Mouse (Mus musculus) midbrain, embryonic 10.5 days (tissue): Measurements from ENCODE around the gene Ddx43. TPM values are rescaled to one million over a fixed set of nuclear protein-coding genes. Genes with fewer than 3 reads are reported as not detected.

ENCODE experiments used
- DNase-seq: peaks from one replicate; pipeline ENCODE4 v3.0.0-alpha.2; 2017; ENCODE audit warnings: low spot score
- H3K27ac ChIP-seq: fragments of 300-500 bp; sonication (generic); replicated peaks from 2 replicates; pipeline ENCODE4 v1.5.1; 2016; ENCODE audit warnings: mild to moderate bottlenecking
- H3K27me3 ChIP-seq: fragments of 300-500 bp; sonication (generic); 2 replicates; pipeline ENCODE4 v1.6.1; 2016; ENCODE audit warnings: low read depth, mild to moderate bottlenecking; ENCODE audit not compliant: poor library complexity, severe bottlenecking
- H3K36me3 ChIP-seq: fragments of 300-500 bp; sonication (generic); 2 replicates; pipeline ENCODE4 v1.6.1; 2016; ENCODE audit warnings: mild to moderate bottlenecking, moderate library complexity
- H3K4me1 ChIP-seq: fragments of 300-500 bp; sonication (generic); 2 replicates; pipeline ENCODE4 v1.6.1; 2016
- H3K4me3 ChIP-seq: fragments of 300-500 bp; sonication (generic); 2 replicates; pipeline ENCODE4 v1.5.1; 2016; ENCODE audit warnings: mild to moderate bottlenecking, moderate library complexity
- H3K9me3 ChIP-seq: fragments of 300-500 bp; sonication (generic); replicated peaks from 2 replicates; pipeline ENCODE4 v1.6.1; 2016; ENCODE audit warnings: mild to moderate bottlenecking
- WGBS: fragments of 180-500 bp; shearing (Covaris S2); methylation state at CpG from one replicate; pipeline ENCODE4 v1.1.7; 2016; 5-methylcytosine and 5-hydroxymethylcytosine counted together
- polyA plus RNA-seq: library from polyadenylated mRNA; unstranded; fragments of >200 nt; fragmentation: Nextera tagmentation; extraction: Ambion mirVana; gene quantifications from 2 replicates; pipeline ENCODE4 v1.2.1, GENCODE M21; 2016

The Ddx43 gene
- polyA plus RNA-seq, 1 experiment from 2014 or later: 0.09 TPM

GRCm38 (mm10) chr9:78429551-78429950 is 34.0 kb downstream of the Ddx43 start:
- WGBS: 62% methylated on average over 2 of the region's 2 CpGs
- Histone ChIP-seq H3K4me3 (no peak overlapping the region), H3K9me3 (no peaks in the 10 kb centered on the region), H3K4me1 (peaks cover 6% of the 10 kb centered on the region), H3K27me3 (peaks cover 18% of the 10 kb centered on the region), H3K27ac (no peak overlapping the region; the same call in 1 of the 2 replicates), H3K36me3 (no peaks in the 10 kb centered on the region)
- no peak for DNase-seq

- Histone ChIP-seq H3K36me3 (no peaks in the 10 kb centered on the region), H3K4me1 (peaks cover 6% of the 10 kb centered on the region), H3K9me3 (no peaks in the 10 kb centered on the region), H3K27ac (no peak overlapping the region), H3K27me3 (peaks cover 18% of the 10 kb centered on the region), H3K4me3 (no peak overlapping the region)
- WGBS: 87% methylated on average over 6 of the region's 6 CpGs
- DNase-seq: no peak
Measured at GRCm38 (mm10) chr9:78430486-78430885, 34.9 kb downstream of the Ddx43 start.

GRCm38 (mm10) chr9:78432471-78432870 is 36.9 kb downstream of the Ddx43 start:
- Histone ChIP-seq H3K9me3 (no peaks in the 10 kb centered on the region), H3K36me3 (no peaks in the 10 kb centered on the region), H3K27ac (no peak overlapping the region), H3K4me1 (peaks cover 4% of the 10 kb centered on the region), H3K27me3 (peaks cover 18% of the 10 kb centered on the region), H3K4me3 (no peak overlapping the region)
- DNase-seq: no peak
- 88% methylated on average over 5 of the region's 5 CpGs for WGBS

- WGBS: 68% methylated on average over 5 of the region's 5 CpGs
- Histone ChIP-seq H3K4me1 (peaks cover 11% of the 10 kb centered on the region), H3K27me3 (peaks cover 59% of the 10 kb centered on the region), H3K4me3 (no peak overlapping the region), H3K27ac (no peak overlapping the region), H3K9me3 (no peaks in the 10 kb centered on the region), H3K36me3 (no peaks in the 10 kb centered on the region)
- no peak for DNase-seq
Measured at GRCm38 (mm10) chr9:78439426-78439825, 43.8 kb downstream of the Ddx43 start.

GRCm38 (mm10) chr9:78442237-78442578 is 46.6 kb downstream of the Ddx43 start:
- no peaks in the 10 kb centered on the region for H3K9me3 ChIP-seq
- 3% methylated on average over 9 of the region's 9 CpGs for WGBS
- peaks cover 11% of the 10 kb centered on the region for H3K4me1 ChIP-seq
- no peaks in the 10 kb centered on the region for H3K36me3 ChIP-seq
- H3K27me3 ChIP-seq: peaks cover 87% of the 10 kb centered on the region
- no peak for DNase-seq
- peak overlapping the region; percentile 53 for H3K4me3 ChIP-seq
- H3K27ac ChIP-seq: no peak overlapping the region

GRCm38 (mm10) chr9:78442579-78443392 is 47.2 kb downstream of the Ddx43 start, which contains the start of gene Cgas:
TSS of gene Cgas (minus strand) at chr9:78443237.
- H3K9me3 ChIP-seq: no peaks in the 10 kb centered on the region
- H3K36me3 ChIP-seq: no peaks in the 10 kb centered on the region
- H3K4me1 ChIP-seq: peaks cover 15% of the 10 kb centered on the region
- peaks cover 91% of the 10 kb centered on the region for H3K27me3 ChIP-seq
- WGBS: 1% methylated on average over 81 of the region's 81 CpGs
- peak within 1 kb of the TSS; percentile 59; the same call in 1 of the 2 replicates for H3K27ac ChIP-seq
- peak within 1 kb of the TSS; percentile 53 for H3K4me3 ChIP-seq
- peak; percentile 62 for DNase-seq

- no peak for DNase-seq
- 32% methylated on average over 9 of the region's 9 CpGs for WGBS
- Histone ChIP-seq H3K4me1 (peaks cover 21% of the 10 kb centered on the region), H3K27ac (peak overlapping the region; percentile 87), H3K27me3 (peaks cover 50% of the 10 kb centered on the region), H3K36me3 (peaks cover 25% of the 10 kb centered on the region), H3K9me3 (no peaks in the 10 kb centered on the region), H3K4me3 (peak overlapping the region; percentile 79)
Measured at GRCm38 (mm10) chr9:78447606-78447972, 52.0 kb downstream of the Ddx43 start.

- peak within 1 kb of the TSS; percentile 87 for H3K27ac ChIP-seq
- H3K36me3 ChIP-seq: peaks cover 32% of the 10 kb centered on the region
- H3K27me3 ChIP-seq: peaks cover 43% of the 10 kb centered on the region
- peaks cover 15% of the 10 kb centered on the region for H3K4me1 ChIP-seq
- DNase-seq: peak; percentile 92
- H3K4me3 ChIP-seq: peak within 1 kb of the TSS; percentile 79
- under 1% methylated on average over 96 of the region's 96 CpGs for WGBS
- no peaks in the 10 kb centered on the region for H3K9me3 ChIP-seq
Measured at GRCm38 (mm10) chr9:78447973-78448873, 52.6 kb downstream of the Ddx43 start, which contains the start of the genes Mto1 and Gm17324. TSS of gene Mto1 (plus strand) at chr9:78448208. TSS of gene Gm17324 (minus strand) at chr9:78448786.

GRCm38 (mm10) chr9:78450404-78450803 is 54.8 kb downstream of the Ddx43 start:
- H3K4me1 ChIP-seq: peaks cover 15% of the 10 kb centered on the region
- peaks cover 22% of the 10 kb centered on the region for H3K27me3 ChIP-seq
- no peak overlapping the region for H3K4me3 ChIP-seq
- H3K27ac ChIP-seq: no peak overlapping the region
- peaks cover 46% of the 10 kb centered on the region for H3K36me3 ChIP-seq
- 75% methylated on average over 5 of the region's 5 CpGs for WGBS
- DNase-seq: no peak
- no peaks in the 10 kb centered on the region for H3K9me3 ChIP-seq

GRCm38 (mm10) chr9:78451382-78451781 is 55.8 kb downstream of the Ddx43 start:
- peaks cover 53% of the 10 kb centered on the region for H3K36me3 ChIP-seq
- H3K27ac ChIP-seq: no peak overlapping the region
- H3K9me3 ChIP-seq: no peaks in the 10 kb centered on the region
- H3K4me1 ChIP-seq: peaks cover 15% of the 10 kb centered on the region
- no peak for DNase-seq
- WGBS: 84% methylated on average over 4 of the region's 4 CpGs
- H3K27me3 ChIP-seq: peaks cover 12% of the 10 kb centered on the region
- no peak overlapping the region for H3K4me3 ChIP-seq

- H3K9me3 ChIP-seq: no peaks in the 10 kb centered on the region
- H3K36me3 ChIP-seq: peaks cover 84% of the 10 kb centered on the region
- H3K27me3 ChIP-seq: no peaks in the 10 kb centered on the region
- no peak for DNase-seq
- H3K4me1 ChIP-seq: no peaks in the 10 kb centered on the region
- 91% methylated on average over 8 of the region's 8 CpGs for WGBS
- H3K4me3 ChIP-seq: no peak overlapping the region
- H3K27ac ChIP-seq: no peak overlapping the region
Measured at GRCm38 (mm10) chr9:78457026-78457425, 61.4 kb downstream of the Ddx43 start.

- H3K4me3 ChIP-seq: no peak overlapping the region
- no peak overlapping the region for H3K27ac ChIP-seq
- H3K9me3 ChIP-seq: no peaks in the 10 kb centered on the region
- H3K36me3 ChIP-seq: peaks cover 94% of the 10 kb centered on the region
- no peak for DNase-seq
- no peaks in the 10 kb centered on the region for H3K27me3 ChIP-seq
- H3K4me1 ChIP-seq: no peaks in the 10 kb centered on the region
- 92% methylated on average over 4 of the region's 4 CpGs for WGBS
Measured at GRCm38 (mm10) chr9:78463337-78463736, 67.8 kb downstream of the Ddx43 start.
